Mouse (Mus musculus) midbrain, embryonic 16.5 days (tissue): ENCODE data around the gene Clca3a2. TPM values are rescaled to one million over a fixed set of nuclear protein-coding genes. Genes with fewer than 3 reads are reported as not detected.
"Not testable (repeated sequence)": the region's sequence is repeated elsewhere in the genome, so short reads cannot be mapped to it uniquely, and the experiment has no call there.

Experiments
- ATAC-seq: fragments of 200-750 bp; cut with Nextera tagmentation; 2 replicates; pipeline ENCODE4 v1.8.0; 2017; ENCODE audit warnings: moderate TSS enrichment
- H3K27ac ChIP-seq: fragments of 300-500 bp; sonication (generic); 2 replicates; pipeline ENCODE4 v1.5.1; 2014; ENCODE audit warnings: mild to moderate bottlenecking, low read length, mixed read lengths
- H3K27me3 ChIP-seq: fragments of 300-500 bp; sonication (generic); 2 replicates; pipeline ENCODE4 v1.6.1; 2014; ENCODE audit warnings: low read depth, low read length, mixed read lengths; ENCODE audit not compliant: control insufficient read depth, insufficient read depth
- H3K36me3 ChIP-seq: fragments of 300-500 bp; sonication (generic); 2 replicates; pipeline ENCODE4 v1.6.1; 2014; ENCODE audit warnings: mild to moderate bottlenecking, low read length, moderate library complexity, mixed read lengths; ENCODE audit not compliant: control insufficient read depth, insufficient read depth
- H3K4me1 ChIP-seq: fragments of 300-500 bp; sonication (generic); 2 replicates; pipeline ENCODE4 v1.6.1; 2014; ENCODE audit warnings: mild to moderate bottlenecking, low read length, mixed read lengths; ENCODE audit not compliant: control insufficient read depth, insufficient read depth
- H3K4me2 ChIP-seq: fragments of 300-500 bp; sonication (generic); 2 replicates; pipeline ENCODE4 v1.6.1; 2014; ENCODE audit warnings: mild to moderate bottlenecking, low read length, mixed read lengths
- H3K4me3 ChIP-seq: fragments of 300-500 bp; sonication (generic); 2 replicates; pipeline ENCODE4 v1.5.1; 2014; ENCODE audit warnings: low read depth, mild to moderate bottlenecking, low read length, moderate library complexity, mixed read lengths
- H3K9ac ChIP-seq: fragments of 300-500 bp; sonication (generic); 2 replicates; pipeline ENCODE4 v1.6.1; 2014; ENCODE audit warnings: low read depth, low read length, mixed read lengths
- H3K9me3 ChIP-seq: fragments of 300-500 bp; sonication (generic); replicated peaks from 2 replicates; pipeline ENCODE4 v1.6.1; 2014; ENCODE audit warnings: mild to moderate bottlenecking, low read length, mixed read lengths; ENCODE audit not compliant: control insufficient read depth, poor library complexity, severe bottlenecking
- WGBS: fragments of 180-500 bp; shearing (Covaris S2); extraction: QIAGEN DNeasy Blood & Tissue Kit; methylation state at CpG from one replicate; pipeline ENCODE4 v1.1.7; 2014; 5-methylcytosine and 5-hydroxymethylcytosine counted together
- polyA plus RNA-seq: library from polyadenylated mRNA; unstranded; fragments of >200 nt; fragmentation: Nextera tagmentation; extraction: Ambion mirVana; gene quantifications from 2 replicates; pipeline ENCODE4 v1.2.1, GENCODE M21; 2015

Gene Clca3a2
- polyA plus RNA-seq, 1 experiment from 2014 or later = not detected

DNA sequence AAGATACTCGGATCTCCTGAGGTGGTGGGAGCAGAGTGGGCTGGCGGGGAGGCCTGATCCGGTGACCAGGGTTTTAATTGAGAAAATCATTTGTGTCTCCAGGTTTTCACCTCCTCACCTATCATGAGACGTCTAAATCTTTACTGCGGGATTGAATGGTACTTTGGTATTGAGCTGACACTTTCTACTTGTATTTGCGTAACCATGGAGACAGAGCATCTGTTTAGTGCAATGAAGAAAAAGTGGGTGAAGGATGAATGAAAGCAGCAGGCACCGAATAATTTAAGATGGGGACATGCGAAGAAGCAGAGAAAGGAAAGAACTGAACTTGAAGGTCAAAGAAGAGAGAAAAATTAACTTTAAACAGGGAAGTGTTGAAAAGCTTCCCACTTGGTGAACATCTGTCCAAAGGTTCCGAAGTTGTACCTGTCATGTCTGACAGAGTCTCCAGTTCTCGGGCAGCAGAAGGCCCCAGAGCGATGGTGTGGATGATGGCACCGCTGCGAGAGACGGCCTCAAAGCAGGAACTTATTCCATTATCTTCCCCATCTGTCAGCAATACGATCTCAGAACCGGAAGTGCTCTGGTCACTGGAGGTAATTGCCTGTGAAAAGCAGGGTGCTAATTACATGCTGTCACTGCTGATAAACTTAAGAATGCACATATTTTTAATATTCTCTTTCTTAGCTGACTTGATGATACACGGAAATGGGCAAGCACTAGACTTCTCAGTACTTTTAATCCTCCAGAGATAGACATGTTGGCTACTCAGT, 11.0 kb downstream of the Clca3a2 start:
- H3K4me1 ChIP-seq, H3K36me3 ChIP-seq, H3K9ac ChIP-seq, H3K27ac ChIP-seq, H3K27me3 ChIP-seq, H3K9me3 ChIP-seq, H3K4me2 ChIP-seq, H3K4me3 ChIP-seq: not testable (repeated sequence)
- ATAC-seq = peak; percentile 48; the same call in 1 of the 2 replicates
- 60% methylated on average over 14 of the region's 17 CpGs for WGBS

DNA sequence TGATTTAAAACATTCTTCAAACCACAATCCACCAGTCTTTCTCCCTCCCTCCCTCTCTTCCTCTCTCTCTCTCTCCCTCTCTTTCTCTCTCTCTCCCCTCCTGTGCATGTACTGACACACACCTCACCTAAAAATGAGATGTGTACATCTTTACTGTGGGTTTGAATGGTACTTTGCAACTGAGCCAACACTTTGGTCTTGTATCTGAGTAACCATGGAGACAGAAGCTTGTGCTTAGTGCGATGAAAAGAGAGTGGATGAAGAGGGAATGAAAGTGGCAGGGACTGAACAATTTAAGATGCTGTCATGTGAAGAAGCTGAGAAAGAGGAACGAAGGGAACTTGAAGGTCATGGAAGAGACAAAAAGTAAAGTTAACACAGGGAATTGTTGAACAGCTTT, 12.7 kb downstream of the Clca3a2 start:
- not testable (repeated sequence) for H3K4me2 ChIP-seq, H3K4me1 ChIP-seq, H3K27ac ChIP-seq, H3K27me3 ChIP-seq, H3K4me3 ChIP-seq, H3K36me3 ChIP-seq, H3K9ac ChIP-seq, H3K9me3 ChIP-seq
- peak; percentile 62 for ATAC-seq
- 33% methylated on average over 2 of the region's 2 CpGs for WGBS

DNA sequence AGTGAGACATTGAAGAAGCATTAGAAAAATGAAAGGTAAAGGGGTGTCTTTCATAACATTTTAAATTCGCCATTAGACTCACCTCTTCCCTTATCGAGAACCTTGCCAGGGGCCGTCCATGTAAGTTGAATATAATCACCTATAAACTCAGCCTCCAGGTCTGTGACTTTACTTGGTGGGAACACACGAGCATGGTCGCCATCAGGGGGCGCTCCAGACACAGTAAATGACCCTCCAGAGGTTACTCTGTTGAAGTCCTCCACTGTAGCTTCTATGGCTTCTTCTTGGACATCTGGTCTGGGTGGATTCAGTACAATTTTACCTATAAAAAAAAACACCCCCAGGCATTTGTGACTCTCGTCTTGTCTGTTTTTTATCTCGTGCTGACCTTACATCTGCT, 17.4 kb downstream of the Clca3a2 start:
- WGBS = 39% methylated on average over 8 of the region's 8 CpGs
- no peak overlapping the region for H3K4me3 ChIP-seq
- H3K4me2 ChIP-seq = no peak overlapping the region
- H3K36me3 ChIP-seq = no peaks in the 10 kb centered on the region
- no peak for ATAC-seq
- H3K4me1 ChIP-seq = no peaks in the 10 kb centered on the region
- H3K9ac ChIP-seq = no peak overlapping the region
- H3K27me3 ChIP-seq = no peaks in the 10 kb centered on the region
- H3K9me3 ChIP-seq = no peaks in the 10 kb centered on the region
- no peak overlapping the region for H3K27ac ChIP-seq

DNA sequence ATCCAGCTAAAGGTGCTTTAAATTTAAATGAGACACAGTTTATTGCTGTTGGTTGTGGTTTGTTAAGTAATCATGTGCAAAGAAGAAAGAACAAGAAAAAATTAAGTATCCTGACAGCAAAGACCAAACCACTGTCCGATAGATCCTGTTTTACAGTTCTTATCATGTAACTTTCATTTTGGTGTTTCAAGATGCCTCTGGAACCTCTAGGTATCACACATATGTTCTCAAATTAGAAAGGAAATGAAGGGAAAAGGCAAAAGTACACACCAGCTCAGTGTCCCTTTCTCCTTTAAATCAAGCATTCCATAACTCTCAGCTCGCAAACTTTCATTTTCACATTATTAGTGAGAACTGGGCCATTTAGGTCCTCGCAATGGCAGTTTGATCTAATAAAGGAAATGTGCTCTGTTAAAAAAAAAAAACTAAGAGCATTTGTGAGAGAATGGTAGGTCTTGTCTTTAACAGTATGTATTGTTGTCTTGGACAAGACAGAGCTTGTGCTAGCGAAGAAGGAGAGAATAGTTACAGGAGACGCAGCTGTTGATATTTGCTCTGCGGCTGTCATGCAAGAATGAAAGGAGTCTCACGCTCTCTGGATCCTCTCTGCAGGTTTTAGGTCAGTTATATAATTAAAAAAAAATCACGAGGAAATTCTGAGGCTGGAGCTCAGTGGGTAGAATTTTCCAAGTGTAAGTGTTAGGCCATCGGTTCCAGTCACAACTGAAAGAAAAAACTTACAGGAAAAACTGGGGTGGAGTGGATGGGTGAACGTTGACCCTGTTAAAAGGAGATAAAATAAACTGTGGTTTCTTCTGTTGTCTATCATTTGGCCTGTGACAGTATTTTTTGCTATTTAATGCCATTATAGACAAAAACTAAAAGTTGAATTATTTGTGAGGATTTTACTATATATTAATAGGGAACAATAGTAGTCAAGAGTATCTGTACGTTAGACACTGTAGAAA, 33.8 kb downstream of the Clca3a2 start:
- Histone ChIP-seq H3K27ac (no peak overlapping the region), H3K27me3 (no peaks in the 10 kb centered on the region), H3K4me3 (no peak overlapping the region), H3K36me3 (no peaks in the 10 kb centered on the region), H3K4me2 (no peak overlapping the region), H3K4me1 (no peaks in the 10 kb centered on the region), H3K9ac (no peak overlapping the region), H3K9me3 (no peaks in the 10 kb centered on the region)
- WGBS = 80% methylated on average over 11 of the region's 11 CpGs
- ATAC-seq = no peak

DNA sequence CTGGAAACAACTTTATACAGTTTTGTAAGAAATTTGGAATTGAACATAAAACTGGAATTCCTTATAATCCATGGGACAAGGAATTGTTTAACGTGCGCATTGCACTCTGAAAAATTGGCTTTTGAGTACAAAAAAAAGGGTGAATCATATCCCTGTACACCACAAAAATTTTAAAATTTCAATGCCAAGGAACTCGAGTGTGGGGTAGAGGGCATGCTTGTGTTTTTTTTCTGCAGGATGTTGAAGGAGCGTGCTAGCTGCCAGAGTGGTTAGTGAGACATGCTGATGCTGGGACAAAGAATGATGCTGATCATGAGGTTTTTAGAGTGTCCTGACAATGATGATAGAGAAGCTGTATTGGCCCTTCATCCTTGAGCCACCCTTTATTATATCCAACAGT, 54.1 kb downstream of the Clca3a2 start:
- H3K9ac ChIP-seq = no peak overlapping the region
- no peak overlapping the region for H3K4me2 ChIP-seq
- 91% methylated on average over 4 of the region's 4 CpGs for WGBS
- H3K4me3 ChIP-seq = no peak overlapping the region
- no peak for ATAC-seq
- no peak overlapping the region for H3K27ac ChIP-seq
- H3K9me3 ChIP-seq = no peaks in the 10 kb centered on the region
- no peaks in the 10 kb centered on the region for H3K27me3 ChIP-seq
- no peaks in the 10 kb centered on the region for H3K36me3 ChIP-seq
- no peaks in the 10 kb centered on the region for H3K4me1 ChIP-seq

DNA sequence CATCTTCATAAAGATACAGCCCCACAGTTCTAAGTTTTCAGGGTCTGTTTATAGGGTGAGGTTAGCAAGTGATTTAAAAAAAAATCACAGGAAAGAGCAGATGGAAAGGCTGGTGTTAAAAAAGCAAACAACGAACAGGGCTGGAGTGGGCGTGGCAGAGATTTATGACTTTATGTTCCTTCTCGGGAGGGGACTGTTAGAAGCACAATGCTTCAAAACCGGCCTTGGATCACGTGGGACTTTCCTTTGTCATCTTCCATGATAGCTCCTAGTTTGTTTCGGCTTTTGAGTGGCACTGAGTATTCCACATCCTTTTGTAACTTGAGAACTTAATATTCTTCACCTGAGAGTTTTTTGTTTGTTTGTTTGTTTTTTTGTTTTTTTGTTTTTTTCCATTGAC, 57.8 kb downstream of the Clca3a2 start:
- Histone ChIP-seq H3K4me2 (no peak overlapping the region), H3K36me3 (no peaks in the 10 kb centered on the region), H3K9ac (no peak overlapping the region), H3K4me1 (no peaks in the 10 kb centered on the region), H3K27me3 (no peaks in the 10 kb centered on the region), H3K4me3 (no peak overlapping the region), H3K9me3 (no peaks in the 10 kb centered on the region), H3K27ac (no peak overlapping the region)
- 75% methylated on average over 6 of the region's 6 CpGs for WGBS
- ATAC-seq = no peak

DNA sequence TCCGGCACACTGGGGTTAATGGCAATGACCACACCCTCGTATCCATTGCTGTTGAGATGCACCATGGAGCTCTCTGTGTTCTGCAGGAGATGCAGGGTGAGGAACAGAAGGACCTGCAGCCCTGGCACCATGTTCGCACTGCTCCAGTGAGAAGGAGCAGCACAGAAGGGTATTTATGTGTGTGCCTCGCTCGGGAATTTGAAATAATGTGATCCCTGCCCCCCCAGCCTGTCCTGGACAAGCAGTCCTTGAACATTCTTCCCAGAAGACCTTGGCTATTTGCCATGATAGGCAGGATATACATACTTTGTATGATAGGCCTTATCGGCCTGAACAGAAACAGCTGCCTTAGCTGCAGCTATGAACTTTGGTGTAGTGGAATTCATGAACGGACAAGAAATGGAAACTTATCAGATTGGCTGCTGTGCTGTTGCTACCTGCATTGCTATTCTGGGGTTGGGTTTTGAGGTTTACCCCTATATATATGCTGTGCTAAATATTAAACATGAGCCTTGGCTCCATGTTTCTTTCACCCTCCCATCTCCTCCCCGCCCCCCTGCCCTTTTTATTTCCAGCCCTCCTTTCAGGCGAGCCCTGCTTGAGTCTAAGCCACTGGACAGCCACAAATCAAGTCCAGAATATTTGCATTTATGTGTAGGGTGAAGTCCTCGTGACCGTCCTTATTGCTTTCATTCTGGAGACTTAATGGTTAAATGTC, 58.5 kb downstream of the Clca3a2 start, which contains the start of gene Clca3a1:
Clca3a1 (minus strand) TSS at position 386 of the 718 bp plus-strand sequence.
- no peak within 1 kb of the TSS for H3K4me3 ChIP-seq
- H3K36me3 ChIP-seq = no peaks in the 10 kb centered on the region
- no peaks in the 10 kb centered on the region for H3K9me3 ChIP-seq
- H3K27ac ChIP-seq = no peak within 1 kb of the TSS
- WGBS = 85% methylated on average over 9 of the region's 11 CpGs
- no peak within 1 kb of the TSS for H3K9ac ChIP-seq
- ATAC-seq = no peak
- no peaks in the 10 kb centered on the region for H3K4me1 ChIP-seq
- H3K4me2 ChIP-seq = no peak within 1 kb of the TSS
- no peaks in the 10 kb centered on the region for H3K27me3 ChIP-seq

DNA sequence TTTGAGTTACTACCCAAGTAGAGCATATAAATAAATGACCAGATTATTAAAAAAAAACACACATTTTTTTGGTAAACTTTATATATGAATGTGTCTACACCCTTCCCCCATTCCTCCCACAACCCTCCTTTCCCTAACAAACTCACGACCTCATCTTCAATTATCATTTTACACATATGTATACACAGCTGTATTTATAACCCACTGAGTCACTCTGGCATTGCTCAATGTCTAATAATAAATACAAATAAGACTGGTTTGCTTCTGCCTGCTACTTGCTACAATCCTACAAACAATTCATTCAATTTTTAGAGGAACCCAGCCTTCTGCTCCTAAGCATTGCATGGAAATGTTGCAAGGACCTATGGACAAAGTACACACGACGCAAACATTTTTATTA, 59.6 kb downstream of the Clca3a2 start:
- Histone ChIP-seq H3K27me3 (no peaks in the 10 kb centered on the region), H3K4me1 (no peaks in the 10 kb centered on the region), H3K4me2 (no peak overlapping the region), H3K27ac (no peak overlapping the region), H3K9me3 (no peaks in the 10 kb centered on the region), H3K36me3 (no peaks in the 10 kb centered on the region), H3K9ac (no peak overlapping the region), H3K4me3 (no peak overlapping the region)
- WGBS = 90% methylated on average over 3 of the region's 3 CpGs
- no peak for ATAC-seq
